Mouse (Mus musculus): Measurements from ENCODE around the gene Ncapd3.

Gene Ncapd3

GRCm38 (mm10) chr9:27122963-27123362 lies 93.0 kb downstream of the Ncapd3 start:
- no peak for DNase-seq (ENCODE audit: low spot score in 2 of 2)

- no peak for DNase-seq (ENCODE audit: low spot score in 2 of 2)
Observed at GRCm38 (mm10) chr9:27123947-27124346, 94.0 kb downstream of the Ncapd3 start.

- DNase-seq (ENCODE audit: low spot score in 2 of 2), result no peak
Observed at GRCm38 (mm10) chr9:27125450-27125849, 95.5 kb downstream of the Ncapd3 start.

GRCm38 (mm10) chr9:27126543-27126942 lies 96.6 kb downstream of the Ncapd3 start:
- DNase-seq (ENCODE audit: low spot score in 2 of 2), result no peak

GRCm38 (mm10) chr9:27128629-27129028 lies 98.7 kb downstream of the Ncapd3 start:
- no peak for DNase-seq (ENCODE audit: low spot score in 2 of 2)

DNA sequence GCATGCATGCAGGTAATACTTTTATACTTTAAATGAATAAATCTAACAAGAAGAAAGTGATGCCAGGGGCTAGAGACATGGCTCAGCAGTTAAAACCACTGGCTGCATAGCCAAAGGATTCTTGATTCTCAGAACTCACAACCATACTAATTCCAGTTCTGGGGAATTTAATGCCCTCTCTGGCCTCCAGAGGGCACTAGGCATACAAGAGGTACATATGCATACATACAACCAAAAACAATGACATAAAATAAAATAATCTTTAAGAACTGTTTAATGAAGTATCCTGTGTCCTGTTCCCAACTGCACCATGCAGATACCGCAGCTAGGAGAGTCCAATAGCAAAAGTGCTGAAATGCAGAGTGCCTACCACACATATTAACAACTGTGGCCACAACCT lies 104.4 kb downstream of the Ncapd3 start:
- peak in 1 of 2 experiments; percentile 8 for DNase-seq (ENCODE audit: low spot score in 2 of 2)

DNA sequence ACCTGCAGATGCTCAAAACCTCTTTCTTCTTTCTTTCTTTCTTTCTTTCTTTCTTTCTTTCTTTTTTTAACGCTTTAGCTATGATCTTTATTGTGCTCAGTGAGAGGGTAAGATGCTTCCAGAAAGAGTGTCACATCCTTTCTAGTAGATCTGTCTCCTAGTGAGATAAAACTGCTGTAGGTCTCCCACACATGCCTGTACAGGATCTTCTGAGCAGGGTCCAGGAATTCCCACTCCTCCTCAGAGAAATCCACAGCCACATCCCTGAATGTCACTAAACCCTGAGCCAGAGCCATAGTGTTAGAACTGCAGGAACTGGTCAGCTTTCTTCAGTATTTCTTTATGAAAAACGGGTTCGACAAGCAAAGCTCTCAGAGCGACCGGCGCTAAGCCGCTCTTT lies 105.4 kb downstream of the Ncapd3 start:
- no peak for DNase-seq (ENCODE audit: low spot score in 2 of 2)

GRCm38 (mm10) chr9:27136651-27137050 lies 106.7 kb downstream of the Ncapd3 start:
- DNase-seq (ENCODE audit: low spot score in 2 of 2), result no peak

DNA sequence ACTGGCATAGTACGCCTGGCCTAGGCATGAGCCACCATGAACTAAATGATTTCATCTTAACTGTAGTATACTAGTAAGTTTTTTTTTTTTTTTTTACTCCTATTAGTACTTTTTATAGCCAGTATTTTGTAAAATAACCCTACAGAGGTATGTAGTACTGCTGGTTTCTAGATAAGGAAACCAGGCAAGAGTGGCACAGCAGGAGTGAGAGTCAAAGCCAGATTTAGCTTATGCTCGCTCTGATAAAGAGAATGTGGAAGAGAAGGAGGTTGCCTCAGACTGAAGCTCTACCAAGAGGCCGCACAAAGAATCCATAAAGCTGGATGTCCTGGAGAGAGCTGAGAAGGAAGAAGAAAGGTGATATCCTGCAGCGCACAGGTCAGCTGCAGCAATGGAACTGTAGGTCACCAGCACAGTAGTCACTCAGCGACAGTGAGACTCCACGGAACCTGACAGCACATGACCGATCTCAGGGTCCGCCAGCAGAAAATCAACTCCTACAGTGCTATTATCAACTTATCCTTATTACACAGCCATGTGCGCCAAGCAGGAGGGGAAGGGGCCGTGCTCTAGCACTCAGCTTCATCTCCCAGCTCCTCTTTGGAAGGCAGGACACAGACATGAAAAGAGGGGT lies 110.6 kb downstream of the Ncapd3 start:
- no peak for DNase-seq (ENCODE audit: low spot score in 2 of 2)

DNA sequence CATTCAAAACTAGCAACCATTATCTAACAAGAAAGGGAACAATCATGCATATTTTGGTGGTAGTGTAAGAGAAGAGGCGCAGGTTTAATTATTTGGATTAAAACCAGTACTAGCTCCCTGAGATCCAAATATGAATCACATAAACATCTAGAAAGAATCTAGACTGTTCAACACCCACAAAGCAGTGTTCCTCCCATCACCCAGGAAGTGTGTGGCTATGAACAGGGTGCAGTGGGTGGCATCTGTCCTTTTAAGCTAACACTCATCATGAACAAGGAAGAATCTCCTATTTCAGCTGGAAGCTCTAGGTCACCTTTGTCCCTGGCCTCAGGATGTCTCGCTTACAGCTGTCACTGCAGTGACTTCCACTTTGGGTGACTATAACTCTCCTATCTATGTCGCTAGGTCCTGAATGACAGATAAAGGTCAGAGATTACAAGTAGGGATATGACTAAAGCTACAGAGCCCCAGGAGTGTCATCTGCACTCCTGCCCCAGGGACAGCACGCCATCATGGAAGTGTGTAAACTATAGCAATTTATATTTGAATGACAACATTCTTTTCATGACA lies 114.4 kb downstream of the Ncapd3 start:
- DNase-seq (ENCODE audit: low spot score in 2 of 2), result no peak
